Mouse (Mus musculus) heart, embryonic 16.5 days (tissue): ENCODE data around the gene Psmc1. TPM values are rescaled to one million over a fixed set of nuclear protein-coding genes. Genes with fewer than 3 reads are reported as not detected.

Experiments
- ATAC-seq: fragments of 200-750 bp; cut with Nextera tagmentation; replicated peaks from 2 replicates; pipeline ENCODE4 v1.8.0; 2017; ENCODE audit warnings: moderate number of reproducible peaks; ENCODE audit not compliant: insufficient read depth, low FRiP score; ENCODE audit errors: extremely low read depth
- H3K27ac ChIP-seq: fragments of 300-500 bp; sonication (generic); 2 replicates; pipeline ENCODE4 v1.5.1; 2014; ENCODE audit warnings: mild to moderate bottlenecking, low read length, control low read depth, moderate library complexity
- H3K27me3 ChIP-seq: fragments of 300-500 bp; sonication (generic); 2 replicates; pipeline ENCODE4 v1.6.1; 2014; ENCODE audit warnings: low read length, mixed read lengths; ENCODE audit not compliant: control insufficient read depth, insufficient read depth
- H3K36me3 ChIP-seq: fragments of 300-500 bp; sonication (generic); 2 replicates; pipeline ENCODE4 v1.6.1; 2014; ENCODE audit not compliant: control insufficient read depth, insufficient read depth
- H3K4me1 ChIP-seq: fragments of 300-500 bp; sonication (generic); 2 replicates; pipeline ENCODE4 v1.6.1; 2014; ENCODE audit warnings: low read length, mixed read lengths; ENCODE audit not compliant: control insufficient read depth, insufficient read depth
- H3K4me2 ChIP-seq: fragments of 300-500 bp; sonication (generic); 2 replicates; pipeline ENCODE4 v1.6.1; 2014; ENCODE audit warnings: low read depth, mild to moderate bottlenecking, control low read depth, low read length
- H3K4me3 ChIP-seq: fragments of 300-500 bp; sonication (generic); 2 replicates; pipeline ENCODE4 v1.5.1; 2014; ENCODE audit warnings: mild to moderate bottlenecking, control low read depth, low read length
- H3K9ac ChIP-seq: fragments of 300-500 bp; sonication (generic); 2 replicates; pipeline ENCODE4 v1.6.1; 2014; ENCODE audit warnings: low read length, control low read depth
- H3K9me3 ChIP-seq: fragments of 300-500 bp; sonication (generic); replicated peaks from 2 replicates; pipeline ENCODE4 v1.6.1; 2016; ENCODE audit warnings: low read length; ENCODE audit not compliant: control insufficient read depth
- WGBS: fragments of 180-500 bp; shearing (Covaris S2); extraction: QIAGEN DNeasy Blood & Tissue Kit; methylation state at CpG from one replicate; pipeline ENCODE4 v1.1.7; 2014; 5-methylcytosine and 5-hydroxymethylcytosine counted together
- polyA plus RNA-seq: library from polyadenylated mRNA; unstranded; fragments of >200 nt; fragmentation: Nextera tagmentation; extraction: Ambion mirVana; gene quantifications from 2 replicates; pipeline ENCODE4 v1.2.1, GENCODE M21; 2015

Psmc1 gene
- polyA plus RNA-seq = 197 and 220 TPM in 2 replicates

- Histone ChIP-seq H3K4me3 (peak within 1 kb of the TSS; percentile 99), H3K9me3 (no peaks in the 10 kb centered on the region), H3K4me1 (peaks cover 12% of the 10 kb centered on the region), H3K4me2 (peak within 1 kb of the TSS; percentile 74), H3K27me3 (no peaks in the 10 kb centered on the region), H3K27ac (peak within 1 kb of the TSS; percentile 88), H3K9ac (peak within 1 kb of the TSS; percentile 97), H3K36me3 (peaks cover 18% of the 10 kb centered on the region; the same call in 1 of the 2 replicates)
- WGBS = under 1% methylated on average over 58 of the region's 58 CpGs
- ATAC-seq = peak; percentile 74
Observed at GRCm38 (mm10) chr12:100109986-100110696, at the start of gene Psmc1. Gene Psmc1, plus strand, starts transcription at chr12:100110154.

DNA sequence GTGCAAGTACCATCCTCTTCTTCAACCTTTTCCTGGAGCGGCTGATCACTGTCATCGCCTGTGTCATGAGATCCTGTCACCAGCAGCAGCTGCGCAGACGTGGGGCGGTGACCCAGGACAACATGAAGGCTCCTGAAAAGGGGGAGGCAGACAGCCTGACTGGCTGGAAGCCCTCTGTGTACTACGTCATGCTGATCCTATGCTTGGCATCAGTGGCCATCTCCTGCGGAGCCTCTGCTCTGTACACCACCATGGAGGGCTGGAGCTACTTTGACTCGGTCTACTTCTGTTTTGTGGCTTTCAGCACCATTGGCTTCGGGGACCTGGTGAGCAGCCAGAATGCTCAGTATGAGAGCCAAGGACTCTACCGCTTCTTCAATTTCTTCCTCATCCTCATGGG, 48.9 kb upstream of the Psmc1 start:
- Histone ChIP-seq H3K4me2 (no peak overlapping the region), H3K36me3 (no peaks in the 10 kb centered on the region), H3K27ac (no peak overlapping the region), H3K9ac (no peak overlapping the region), H3K27me3 (no peaks in the 10 kb centered on the region), H3K4me3 (no peak overlapping the region), H3K9me3 (no peaks in the 10 kb centered on the region), H3K4me1 (no peaks in the 10 kb centered on the region)
- WGBS = 79% methylated on average over 10 of the region's 10 CpGs
- ATAC-seq = no peak

GRCm38 (mm10) chr12:100061826-100062225, 48.1 kb upstream of the Psmc1 start:
- ATAC-seq = no peak
- Histone ChIP-seq H3K27me3 (no peaks in the 10 kb centered on the region), H3K4me3 (no peak overlapping the region), H3K9ac (no peak overlapping the region), H3K4me1 (no peaks in the 10 kb centered on the region), H3K9me3 (no peaks in the 10 kb centered on the region), H3K36me3 (no peaks in the 10 kb centered on the region), H3K27ac (no peak overlapping the region), H3K4me2 (no peak overlapping the region)

DNA sequence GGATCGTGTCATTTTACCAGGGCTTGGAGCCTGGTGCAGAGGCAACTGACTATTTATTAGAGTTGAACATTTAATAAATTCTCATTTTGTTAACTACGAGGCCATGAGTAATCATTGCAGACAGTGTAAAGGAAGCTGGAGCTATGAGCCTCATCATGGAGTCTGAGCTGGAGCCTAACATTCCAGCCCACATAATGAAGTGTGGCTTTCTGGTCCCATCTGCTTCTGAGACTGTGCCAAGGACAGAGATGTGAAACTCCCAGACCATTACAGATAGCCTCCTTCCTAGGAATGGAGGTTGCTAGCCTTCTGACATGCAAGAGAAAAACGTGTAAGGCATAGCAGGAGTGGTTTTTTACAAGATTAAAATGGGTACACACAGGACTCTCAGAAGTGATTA, 47.4 kb upstream of the Psmc1 start:
- WGBS = 59% methylated on average over 3 of the region's 3 CpGs
- Histone ChIP-seq H3K4me3 (no peak overlapping the region), H3K9ac (no peak overlapping the region), H3K9me3 (no peaks in the 10 kb centered on the region), H3K36me3 (no peaks in the 10 kb centered on the region), H3K27ac (no peak overlapping the region), H3K4me2 (no peak overlapping the region), H3K27me3 (no peaks in the 10 kb centered on the region), H3K4me1 (no peaks in the 10 kb centered on the region)
- ATAC-seq = no peak

DNA sequence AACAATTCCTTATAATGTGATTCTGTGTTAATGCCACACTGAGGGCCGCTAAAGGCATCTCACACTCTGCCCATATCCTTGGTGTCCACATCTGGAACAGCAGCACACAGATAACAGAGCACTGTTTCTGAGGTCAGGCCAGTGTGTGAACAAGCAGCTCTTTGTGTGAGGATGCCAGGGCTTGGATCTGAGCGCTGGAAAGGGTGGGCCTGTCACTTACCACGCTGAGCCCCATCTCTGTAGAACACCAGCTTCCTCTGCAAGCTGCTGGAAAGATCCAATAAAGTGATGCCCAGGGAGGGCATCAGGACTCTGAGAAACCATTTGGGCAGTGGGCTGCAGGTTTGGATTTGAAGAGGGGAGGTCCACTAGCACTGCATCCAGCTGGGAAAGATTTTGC, 44.8 kb upstream of the Psmc1 start:
- Histone ChIP-seq H3K4me2 (no peak overlapping the region), H3K9me3 (no peaks in the 10 kb centered on the region), H3K4me3 (no peak overlapping the region), H3K27me3 (no peaks in the 10 kb centered on the region), H3K4me1 (no peaks in the 10 kb centered on the region), H3K36me3 (no peaks in the 10 kb centered on the region), H3K9ac (no peak overlapping the region), H3K27ac (no peak overlapping the region)
- ATAC-seq = no peak
- WGBS = 58% methylated on average over 3 of the region's 3 CpGs

- Histone ChIP-seq H3K27me3 (no peaks in the 10 kb centered on the region), H3K4me2 (no peak overlapping the region), H3K9ac (no peak overlapping the region), H3K4me3 (no peak overlapping the region), H3K36me3 (no peaks in the 10 kb centered on the region), H3K27ac (no peak overlapping the region), H3K4me1 (no peaks in the 10 kb centered on the region), H3K9me3 (no peaks in the 10 kb centered on the region)
- WGBS = 84% methylated on average over 5 of the region's 5 CpGs
- ATAC-seq = no peak
Observed at GRCm38 (mm10) chr12:100067477-100067876, 42.5 kb upstream of the Psmc1 start.

GRCm38 (mm10) chr12:100073201-100073672, 36.7 kb upstream of the Psmc1 start:
- Histone ChIP-seq H3K9me3 (no peaks in the 10 kb centered on the region), H3K27me3 (no peaks in the 10 kb centered on the region), H3K27ac (no peak overlapping the region), H3K4me2 (no peak overlapping the region), H3K36me3 (no peaks in the 10 kb centered on the region), H3K9ac (no peak overlapping the region), H3K4me3 (no peak overlapping the region), H3K4me1 (no peaks in the 10 kb centered on the region)
- no peak for ATAC-seq
- 43% methylated on average over 4 of the region's 4 CpGs for WGBS

DNA sequence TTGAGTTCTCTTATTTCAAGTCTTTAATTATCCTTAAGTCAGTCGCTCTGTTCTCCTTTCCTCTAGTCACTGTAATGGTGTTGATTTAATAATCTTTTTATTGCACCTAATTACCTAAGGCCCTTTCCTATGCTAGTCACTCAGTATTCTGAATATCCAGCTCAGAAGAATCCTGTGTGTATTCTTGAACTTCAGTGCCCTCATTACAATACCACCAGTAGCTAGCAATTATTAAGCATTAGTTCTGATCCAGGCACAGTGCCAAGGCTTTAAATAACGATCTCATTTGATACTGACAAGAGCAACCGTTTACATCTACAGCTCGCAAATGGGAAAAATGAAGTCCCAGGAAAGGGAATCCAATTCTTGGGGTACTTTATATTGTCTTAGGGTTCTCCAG, 34.2 kb upstream of the Psmc1 start:
- H3K27me3 ChIP-seq = no peaks in the 10 kb centered on the region
- H3K9me3 ChIP-seq = no peaks in the 10 kb centered on the region
- no peak overlapping the region for H3K27ac ChIP-seq
- H3K4me3 ChIP-seq = no peak overlapping the region
- no peaks in the 10 kb centered on the region for H3K4me1 ChIP-seq
- no peaks in the 10 kb centered on the region for H3K36me3 ChIP-seq
- no peak overlapping the region for H3K4me2 ChIP-seq
- 60% methylated on average over 4 of the region's 4 CpGs for WGBS
- no peak for ATAC-seq
- H3K9ac ChIP-seq = no peak overlapping the region

DNA sequence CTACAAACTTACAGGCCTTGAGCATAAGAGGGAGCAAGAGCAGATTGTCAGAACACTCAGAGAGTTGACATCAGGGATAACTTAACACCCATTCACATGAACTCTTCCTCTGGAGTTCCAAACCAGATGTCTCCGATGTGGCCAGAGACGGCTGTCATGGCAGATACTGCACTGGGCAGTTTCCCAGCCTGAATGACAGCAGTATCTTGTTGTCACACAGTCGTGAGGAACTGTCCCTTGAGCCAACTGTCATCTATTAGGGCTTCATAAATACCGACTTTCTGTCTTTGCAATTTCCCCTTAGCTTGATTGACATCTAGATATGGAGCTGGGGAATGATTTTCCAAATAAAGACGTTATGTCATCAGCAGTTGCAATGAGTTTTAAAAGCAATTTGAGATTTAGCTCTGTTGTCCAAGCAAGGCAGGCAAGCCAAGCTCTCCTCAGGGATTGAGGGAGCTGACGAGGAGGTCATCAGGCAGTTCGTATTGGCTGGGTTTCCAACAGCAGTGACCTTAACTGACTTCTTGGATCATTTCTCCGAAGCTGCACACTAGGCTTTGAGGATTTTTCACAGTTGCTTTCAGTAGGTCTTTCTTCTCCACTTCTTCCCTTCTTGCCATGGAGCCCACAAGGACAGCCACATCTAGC, 30.2 kb upstream of the Psmc1 start:
- H3K9me3 ChIP-seq = no peaks in the 10 kb centered on the region
- no peaks in the 10 kb centered on the region for H3K27me3 ChIP-seq
- H3K4me2 ChIP-seq = no peak overlapping the region
- 0 out of 2 replicates have a peak, but pooled peaks have one; percentile 10 for ATAC-seq
- H3K9ac ChIP-seq = no peak overlapping the region
- no peaks in the 10 kb centered on the region for H3K36me3 ChIP-seq
- peaks cover 4% of the 10 kb centered on the region for H3K4me1 ChIP-seq
- H3K4me3 ChIP-seq = no peak overlapping the region
- H3K27ac ChIP-seq = no peak overlapping the region
- 50% methylated on average over 8 of the region's 8 CpGs for WGBS
